Comparison of ENCODE assay signal across 8 mouse cellular contexts in the genomic region with DNA sequence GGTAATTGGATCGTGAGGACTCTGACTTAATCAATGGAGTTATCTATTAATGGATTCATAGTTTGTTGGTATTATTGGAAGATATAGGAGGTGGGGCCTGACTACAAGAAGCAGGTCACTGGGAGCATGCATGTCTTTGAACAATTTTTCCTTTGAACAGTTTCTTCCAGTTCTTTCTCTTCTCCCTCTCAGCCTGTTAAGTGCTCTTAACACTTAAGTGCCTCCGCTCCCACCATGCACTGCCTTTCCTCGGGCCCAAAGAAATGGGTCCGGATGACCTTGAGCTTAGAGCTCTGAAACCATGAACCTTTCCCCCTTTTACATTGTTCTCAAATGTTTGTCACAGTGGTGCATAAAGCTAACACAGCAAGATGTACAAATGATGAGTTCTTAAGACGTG. TPM values are rescaled to one million over a fixed set of nuclear protein-coding genes. Genes with fewer than 3 reads are reported as not detected.
A peak's percentile ranks its signal among the peaks of the same experiment; 100 is the strongest.
DNase-seq lines count a peak whose midpoint lies in the region; ATAC-seq and TF ChIP-seq lines count a peak whose summit lies in the region.

No protein-coding gene starts in this region.

- ATAC-seq in lung, embryonic 14.5 days (ENCODE audit: insufficient read depth): peak; percentile 12; the same call in 1 of the 2 replicates
- ATAC-seq in liver, embryonic 11.5 days (replicated peaks; ENCODE audit: low FRiP score): no peak

- no peak overlapping the region for H3K4me3 ChIP-seq in lung, embryonic 14.5 days (ENCODE audit: low read depth, low read length)
- H3K4me3 ChIP-seq in liver, embryonic 11.5 days (ENCODE audit: low read depth, low read length): no peak overlapping the region

- H3K4me1 ChIP-seq in lung, embryonic 14.5 days (ENCODE audit: insufficient read depth): no peaks in the 10 kb centered on the region
- H3K4me1 ChIP-seq in liver, embryonic 11.5 days (replicated peaks; ENCODE audit: control insufficient read depth, insufficient read depth, low read length): peaks cover 5% of the 10 kb centered on the region

- H3K27ac ChIP-seq in lung, embryonic 14.5 days (ENCODE audit: low read depth): peak overlapping the region; percentile 87
- H3K27ac ChIP-seq in liver, embryonic 11.5 days (ENCODE audit: low read depth, low read length): no peak overlapping the region

- no peaks in the 10 kb centered on the region for H3K9me3 ChIP-seq in lung, embryonic 14.5 days (ENCODE audit: low read depth, low read length)
- H3K9me3 ChIP-seq in liver, embryonic 11.5 days (ENCODE audit: control insufficient read depth, low read length): no peaks in the 10 kb centered on the region

- no peak for TF ChIP-seq CTCF in lung, embryonic 14.5 days (IDR thresholded peaks at IDR 0.05; ENCODE audit: low read depth)

- 59% methylated on average over 5 of the region's 5 CpGs for WGBS in lung, embryonic 14.5 days
- 82% methylated on average over 5 of the region's 5 CpGs for WGBS in liver, embryonic 11.5 days

- no peak overlapping the region for H3K9ac ChIP-seq in lung, embryonic 14.5 days
- peak overlapping the region; percentile 86 for H3K9ac ChIP-seq in liver, embryonic 11.5 days (ENCODE audit: low read depth, low read length)

- no peaks in the 10 kb centered on the region for H3K27me3 ChIP-seq in lung, embryonic 14.5 days (ENCODE audit: insufficient read depth, low read length)
- no peaks in the 10 kb centered on the region for H3K27me3 ChIP-seq in liver, embryonic 11.5 days (replicated peaks; ENCODE audit: control insufficient read depth, insufficient read depth, low read length)

- H3K36me3 ChIP-seq in lung, embryonic 14.5 days (ENCODE audit: insufficient read depth): peaks cover 22% of the 10 kb centered on the region
- H3K36me3 ChIP-seq in liver, embryonic 11.5 days (ENCODE audit: control insufficient read depth, insufficient read depth, low read length): peaks cover 3% of the 10 kb centered on the region; the same call in 1 of the 2 replicates

- peak; percentile 79 for DNase-seq in heart, adult 11 months
- DNase-seq in heart, adult 18-20 months: no peak
- DNase-seq in lung, embryonic 14.5 days: peak; percentile 39
- DNase-seq in lung, postnatal 10 days: no peak
- no peak for DNase-seq in liver, embryonic 11.5 days (ENCODE audit: low spot score)
- DNase-seq in naive thymus-derived CD4-positive, alpha-beta T cell, adult 2 months (ENCODE audit: low read depth): peak; percentile 10
- DNase-seq in layer of hippocampus, postnatal 25 days (ENCODE audit: extremely low spot score in 1 of 2, low spot score in 1 of 2): no peak
- DNase-seq in cerebellum, adult 11 months: no peak

- 0 out of 2 replicates have a peak overlapping the region, but pooled peaks have one; percentile 82 for H3K4me2 ChIP-seq in lung, embryonic 14.5 days
- no peak overlapping the region for H3K4me2 ChIP-seq in liver, embryonic 11.5 days

RNA-seq across cellular contexts. Expression of a gene that starts 0.7 kb away (rescaled TPM):
- total RNA-seq in heart, adult 18-20 months (2021): 10 to 100 TPM; 32.7 to 37.2 TPM
- 46.8 and 49.0 TPM in 2 replicates for polyA plus RNA-seq in lung, embryonic 14.5 days (2014; fragmentation: Nextera tagmentation; extraction: Ambion mirVana)
- polyA plus RNA-seq in liver, embryonic 11.5 days (2014; fragmentation: Nextera tagmentation; extraction: Ambion mirVana): 32.8 and 35.3 TPM in 2 replicates
- 10 to 100 TPM; 41.5 to 46.1 TPM for total RNA-seq in layer of hippocampus, postnatal 25 days (2021)

RNA-seq across cellular contexts. Expression of a gene that starts 34.1 kb away (rescaled TPM):
- 100 to 1,000 TPM; 124 to 127 TPM for total RNA-seq in heart, adult 18-20 months (2021)
- 62.3 and 68.3 TPM in 2 replicates for polyA plus RNA-seq in lung, embryonic 14.5 days (2014; fragmentation: Nextera tagmentation; extraction: Ambion mirVana)
- 23.6 and 24.1 TPM in 2 replicates for polyA plus RNA-seq in liver, embryonic 11.5 days (2014; fragmentation: Nextera tagmentation; extraction: Ambion mirVana)
- total RNA-seq in layer of hippocampus, postnatal 25 days (2021): 10 to 100 TPM; 38.0 to 43.8 TPM

RNA-seq across cellular contexts. Expression of a gene that starts 34.6 kb away (rescaled TPM):
- total RNA-seq in heart, adult 18-20 months (2021): 1 to 10 TPM; 6.8 to 7.2 TPM
- polyA plus RNA-seq in lung, embryonic 14.5 days (2014; fragmentation: Nextera tagmentation; extraction: Ambion mirVana): 23.3 and 23.9 TPM in 2 replicates
- polyA plus RNA-seq in liver, embryonic 11.5 days (2014; fragmentation: Nextera tagmentation; extraction: Ambion mirVana): 18.6 and 23.4 TPM in 2 replicates
- total RNA-seq in layer of hippocampus, postnatal 25 days (2021): 1 to 10 TPM; 5.7 to 9.7 TPM

RNA-seq across cellular contexts. Expression of a gene that starts 41.1 kb away (rescaled TPM):
- 10 to 100 TPM; 51.0 to 70.1 TPM for total RNA-seq in heart, adult 18-20 months (2021)
- polyA plus RNA-seq in lung, embryonic 14.5 days (2014; fragmentation: Nextera tagmentation; extraction: Ambion mirVana): 164 and 169 TPM in 2 replicates
- polyA plus RNA-seq in liver, embryonic 11.5 days (2014; fragmentation: Nextera tagmentation; extraction: Ambion mirVana): 81.0 and 87.9 TPM in 2 replicates
- total RNA-seq in layer of hippocampus, postnatal 25 days (2021): 1,000 to 10,000 TPM; 1,288 to 1,354 TPM

Comparison
In these comparisons a context has a peak if more than half of its experiments do, and no peak if none do; other contexts are left out.
1. DNase-seq: peak in heart, adult 11 months (single experiment), lung, embryonic 14.5 days (single experiment) and naive thymus-derived CD4-positive, alpha-beta T cell, adult 2 months (single experiment); none in heart, adult 18-20 months (0 of 2), lung, postnatal 10 days (single experiment), liver, embryonic 11.5 days (single experiment), layer of hippocampus, postnatal 25 days (0 of 2) and cerebellum, adult 11 months (single experiment).